Mouse (Mus musculus) spleen, adult 2 months (tissue): ENCODE data around the gene Haspin. TPM values are rescaled to one million over a fixed set of nuclear protein-coding genes. Genes with fewer than 3 reads are reported as not detected.

Experiments used
- DNase-seq, 2 experiments: peaks; one replicate each; pipeline versions ENCODE4 v3.0.0 to v3.0.0-alpha.2; 2012 to 2021; ENCODE audit warnings: low spot score in 2 of 2, low read depth in 1 of 2
- H3K27ac ChIP-seq: fragments of 200-500 bp; 2 replicates; pipeline ENCODE4 v1.5.1; 2012; ENCODE audit warnings: low read length, inconsistent platforms; ENCODE audit not compliant: insufficient read depth
- H3K27me3 ChIP-seq: fragments of 200-500 bp; 2 replicates; pipeline ENCODE4 v1.6.1; 2012; ENCODE audit warnings: mild to moderate bottlenecking, moderate library complexity, low read length, inconsistent platforms; ENCODE audit not compliant: control insufficient read depth, insufficient read depth
- H3K36me3 ChIP-seq: fragments of 200-500 bp; 2 replicates; pipeline ENCODE4 v1.6.1; 2012; ENCODE audit warnings: mild to moderate bottlenecking, low read length, inconsistent platforms; ENCODE audit not compliant: control insufficient read depth, insufficient read depth
- H3K4me1 ChIP-seq: fragments of 200-500 bp; 2 replicates; pipeline ENCODE4 v1.6.1; 2011; ENCODE audit warnings: inconsistent platforms; ENCODE audit not compliant: control insufficient read depth, insufficient read depth, insufficient read length
- H3K4me3 ChIP-seq: fragments of 200-500 bp; 2 replicates; pipeline ENCODE4 v1.5.1; 2011; ENCODE audit warnings: mild to moderate bottlenecking, inconsistent platforms; ENCODE audit not compliant: insufficient read depth, insufficient read length; ENCODE audit errors: extremely low read depth
- CTCF ChIP-seq: fragments of 200-500 bp; IDR thresholded peaks from 2 replicates; pipeline ENCODE4 v1.5.1; 2011; ENCODE audit warnings: mild to moderate bottlenecking, inconsistent platforms; ENCODE audit not compliant: insufficient read depth, insufficient read length, insufficient replicate concordance; ENCODE audit errors: extremely low read depth
- POLR2A ChIP-seq: fragments of 200-500 bp; IDR thresholded peaks from 2 replicates; pipeline ENCODE4 v1.6.1; 2011; ENCODE audit warnings: low read depth, low read length, inconsistent platforms
- WGBS: fragments of 180-500 bp; shearing (Covaris S2); methylation state at CpG from one replicate; pipeline ENCODE4 v1.1.7; 2018; 5-methylcytosine and 5-hydroxymethylcytosine counted together
- polyA plus RNA-seq: library from polyadenylated mRNA; depleted of rRNA; stranded (reverse); fragments of >200 nt; gene quantifications from 2 replicates; pipeline ENCODE4 v1.2.3, GENCODE M21; 2012

Haspin gene
- polyA plus RNA-seq, 1 experiment: 2.2 TPM

- Histone ChIP-seq H3K4me1 (no peaks in the 10 kb centered on the region), H3K27me3 (no peaks in the 10 kb centered on the region), H3K27ac (no peak overlapping the region), H3K4me3 (no peak overlapping the region), H3K36me3 (no peaks in the 10 kb centered on the region)
- TF ChIP-seq CTCF (no peak), POLR2A (no peak)
- no peak for DNase-seq
- WGBS: 85% methylated on average over 11 of the region's 11 CpGs
Measured at GRCm38 (mm10) chr11:73146026-73146974, 8.2 kb upstream of the Haspin start.

DNA sequence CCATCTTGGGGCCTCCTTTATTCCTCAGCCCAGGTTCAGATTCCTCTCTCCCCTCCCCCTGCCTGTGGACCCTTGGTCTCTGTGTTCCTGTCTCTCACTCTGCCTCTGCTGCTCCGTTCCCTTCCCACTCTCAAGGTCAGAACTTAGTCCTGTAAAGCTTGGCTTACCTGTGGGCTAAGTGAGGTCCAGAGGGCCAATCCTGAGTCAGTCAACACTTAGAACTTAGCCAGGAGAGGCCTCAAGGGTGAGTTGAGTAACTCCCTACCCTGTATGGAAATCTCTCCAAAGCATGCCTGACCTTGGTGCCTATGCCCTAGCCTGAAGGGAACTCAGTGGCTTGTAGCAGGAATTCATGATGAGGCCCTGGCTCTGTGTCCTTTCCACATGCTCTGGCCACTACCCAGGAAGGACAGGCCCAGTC lies 6.2 kb upstream of the Haspin start:
- WGBS: 70% methylated on average over 1 of the region's 1 CpGs
- Histone ChIP-seq H3K36me3 (no peaks in the 10 kb centered on the region), H3K4me1 (no peaks in the 10 kb centered on the region), H3K4me3 (no peak overlapping the region), H3K27ac (no peak overlapping the region), H3K27me3 (no peaks in the 10 kb centered on the region)
- no peak for DNase-seq
- TF ChIP-seq CTCF (no peak), POLR2A (no peak)

DNA sequence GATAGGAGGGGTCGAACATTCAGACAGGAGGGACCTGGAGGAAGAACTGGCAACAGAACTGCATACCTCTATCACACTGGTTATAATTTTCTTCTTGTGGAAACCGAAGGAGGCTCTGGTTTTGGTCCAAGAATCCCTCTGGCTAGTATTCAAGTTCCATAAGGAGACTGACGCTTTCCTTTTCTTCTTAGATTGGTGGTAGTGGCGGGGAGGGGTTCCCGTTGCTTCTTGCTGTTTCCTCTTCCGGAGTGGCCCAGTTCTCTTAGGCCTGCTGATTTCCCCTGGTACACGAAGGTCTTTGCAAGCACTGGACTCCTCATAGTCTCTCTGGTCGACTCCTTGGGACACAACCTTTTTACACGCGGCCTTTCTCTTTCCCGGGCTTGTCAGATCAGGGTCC lies 978 bp downstream of the Haspin start:
- Histone ChIP-seq H3K4me1 (peaks cover 12% of the 10 kb centered on the region; the same call in 1 of the 2 replicates), H3K36me3 (no peaks in the 10 kb centered on the region), H3K4me3 (peak overlapping the region; percentile 84), H3K27me3 (no peaks in the 10 kb centered on the region), H3K27ac (no peak overlapping the region)
- 2% methylated on average over 11 of the region's 11 CpGs for WGBS
- no peak for DNase-seq
- TF ChIP-seq CTCF (no peak), POLR2A (no peak)

DNA sequence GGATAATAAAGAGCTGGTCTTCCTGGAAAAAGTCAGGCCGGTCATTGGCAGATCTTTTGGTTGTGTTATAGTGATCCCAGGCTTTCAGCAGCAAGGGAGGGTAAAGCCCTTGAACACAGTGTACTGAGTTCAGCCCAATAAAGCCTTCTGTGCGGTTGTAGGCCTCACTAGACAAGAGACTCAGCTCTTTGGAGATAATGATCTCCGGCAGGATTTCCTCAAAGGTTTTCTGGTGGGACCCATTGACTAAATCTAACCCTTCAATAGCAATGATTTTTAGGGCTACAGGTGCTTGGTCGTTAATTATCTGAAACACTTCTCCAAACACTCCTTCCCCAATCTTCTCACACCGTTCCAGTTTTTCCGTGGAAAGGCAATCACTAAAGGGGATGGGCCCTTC lies 1.5 kb downstream of the Haspin start:
- Histone ChIP-seq H3K27me3 (no peaks in the 10 kb centered on the region), H3K36me3 (no peaks in the 10 kb centered on the region), H3K4me3 (peak overlapping the region; percentile 84), H3K4me1 (peaks cover 12% of the 10 kb centered on the region; the same call in 1 of the 2 replicates), H3K27ac (no peak overlapping the region)
- DNase-seq: no peak
- TF ChIP-seq POLR2A (no peak), CTCF (no peak)
- 35% methylated on average over 6 of the region's 6 CpGs for WGBS

GRCm38 (mm10) chr11:73134222-73134621 lies 3.9 kb downstream of the Haspin start:
- no peak for TF ChIP-seq POLR2A
- TF ChIP-seq CTCF: no peak
- DNase-seq: no peak
- no peak overlapping the region for H3K4me3 ChIP-seq
- no peak overlapping the region for H3K27ac ChIP-seq
- no peaks in the 10 kb centered on the region for H3K27me3 ChIP-seq
- WGBS: 82% methylated on average over 5 of the region's 5 CpGs
- H3K36me3 ChIP-seq: no peaks in the 10 kb centered on the region
- peaks cover 12% of the 10 kb centered on the region; the same call in 1 of the 2 replicates for H3K4me1 ChIP-seq

GRCm38 (mm10) chr11:73132999-73133398 lies 5.1 kb downstream of the Haspin start:
- TF ChIP-seq POLR2A: no peak
- TF ChIP-seq CTCF: no peak
- no peak for DNase-seq
- no peak overlapping the region; the same call in 1 of the 2 replicates for H3K4me3 ChIP-seq
- H3K27me3 ChIP-seq: no peaks in the 10 kb centered on the region
- no peak overlapping the region; the same call in 1 of the 2 replicates for H3K27ac ChIP-seq
- WGBS: 55% methylated on average over 6 of the region's 6 CpGs
- H3K36me3 ChIP-seq: no peaks in the 10 kb centered on the region
- peaks cover 12% of the 10 kb centered on the region; the same call in 1 of the 2 replicates for H3K4me1 ChIP-seq

- no peak overlapping the region for H3K27ac ChIP-seq
- DNase-seq: peak in 1 of 2 experiments; percentile 31
- 32% methylated on average over 7 of the region's 7 CpGs for WGBS
Measured at GRCm38 (mm10) chr11:73131020-73131419, 7.1 kb downstream of the Haspin start.

More at GRCm38 (mm10) chr11:73131020-73131419, 7.1 kb downstream of the Haspin start:
- no peak overlapping the region for H3K4me3 ChIP-seq
- peaks cover 2% of the 10 kb centered on the region; the same call in 1 of the 2 replicates for H3K4me1 ChIP-seq
- H3K27me3 ChIP-seq: no peaks in the 10 kb centered on the region
- TF ChIP-seq CTCF: peak; percentile 56; the same call in 1 of the 2 replicates
- TF ChIP-seq POLR2A: no peak
- no peaks in the 10 kb centered on the region for H3K36me3 ChIP-seq
